Mouse (Mus musculus): ENCODE results near the gene Pla2g12a. TPM values are rescaled to one million over a fixed set of nuclear protein-coding genes. Genes with fewer than 3 reads are reported as not detected.

The Pla2g12a gene
- polyA plus RNA-seq (2017; shearing (Covaris generic)), result 10 to 100 TPM; 15.8 to 20.6 TPM

DNA sequence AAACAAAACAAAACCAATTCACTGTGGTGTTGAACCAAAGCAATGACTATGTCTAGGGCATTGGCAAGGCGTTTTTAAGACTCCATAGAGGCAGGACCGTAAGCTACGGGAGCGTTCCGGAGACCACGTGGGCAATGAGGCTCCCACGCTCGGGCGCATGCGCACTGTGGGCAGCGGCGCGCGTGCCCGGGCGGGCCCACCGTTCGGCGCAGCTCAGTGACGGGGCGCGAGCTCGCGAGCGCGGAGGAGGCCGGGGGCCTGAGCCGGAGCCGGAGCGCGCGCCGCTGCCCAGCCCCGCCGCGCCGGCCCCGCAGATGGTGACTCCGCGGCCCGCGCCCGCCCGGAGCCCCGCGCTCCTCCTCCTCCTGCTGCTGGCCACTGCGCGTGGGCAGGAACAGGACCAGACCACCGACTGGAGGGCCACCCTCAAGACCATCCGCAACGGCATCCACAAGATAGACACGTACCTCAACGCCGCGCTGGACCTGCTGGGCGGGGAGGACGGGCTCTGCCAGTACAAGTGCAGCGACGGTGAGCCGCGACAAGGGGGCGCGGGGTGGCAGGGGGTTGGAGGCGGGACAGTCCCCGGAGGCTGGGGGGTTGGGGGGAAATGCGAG is at the start of gene Pla2g12a:
Gene Pla2g12a (plus strand): TSS at position 202 of the 617 bp plus-strand sequence.

DNA sequence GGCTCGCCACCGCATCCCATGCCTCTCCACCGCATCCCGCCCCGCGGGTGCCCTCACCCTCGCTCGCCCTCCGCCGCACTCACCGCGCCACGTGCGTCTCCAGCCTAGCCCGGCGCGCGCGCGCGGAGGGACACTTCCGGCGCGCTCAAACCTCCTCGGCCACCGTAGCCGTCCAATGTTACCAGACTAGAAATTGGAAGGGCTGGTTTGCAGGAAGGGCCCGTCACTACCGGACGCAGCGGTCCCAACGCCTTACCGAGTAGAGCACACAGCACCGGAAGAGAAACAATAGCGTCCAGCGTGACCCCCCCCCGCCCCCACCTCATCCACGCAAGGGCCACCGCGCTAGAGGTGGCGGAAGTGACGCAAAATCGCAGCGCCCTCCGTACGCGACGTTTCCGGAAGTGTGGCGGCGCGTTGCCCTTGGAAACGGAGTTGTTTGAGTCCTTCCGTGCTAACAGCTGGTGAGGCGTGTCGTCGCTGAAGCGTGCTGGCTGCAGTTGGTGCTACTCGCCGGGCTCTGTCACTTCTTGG is 47.3 kb upstream of the Pla2g12a start, which contains the start of gene Gar1:
Gene Gar1 (minus strand): TSS at position 362 of the 534 bp plus-strand sequence.

DNA sequence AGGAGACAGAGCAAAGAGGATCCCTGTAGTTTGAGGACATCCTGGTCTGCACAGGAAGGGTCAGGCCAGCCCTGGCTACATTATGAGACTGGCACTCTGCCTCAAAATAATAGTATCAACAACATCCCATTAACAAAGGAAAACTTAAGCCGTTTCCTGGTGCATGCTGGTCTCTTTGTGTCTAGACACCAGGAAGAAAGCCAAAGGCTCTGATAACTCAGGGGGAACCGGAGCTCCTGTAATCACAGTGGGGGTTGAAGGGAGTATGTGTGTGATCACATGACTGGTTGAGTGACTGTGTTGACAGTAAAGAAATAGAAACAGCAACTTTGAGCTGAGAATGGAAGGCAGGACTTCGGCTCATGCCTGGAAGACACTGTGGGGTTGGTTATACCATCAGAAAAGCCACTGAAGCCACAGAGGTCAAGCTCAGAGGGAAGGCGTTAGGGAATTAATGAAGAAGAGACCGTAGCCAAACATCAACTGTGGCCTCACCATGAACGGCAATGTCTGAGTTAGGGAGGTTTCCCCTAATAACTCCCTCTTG is 42.9 kb upstream of the Pla2g12a start, which contains the start of gene Cfi:
Gene Cfi (plus strand): TSS at position 497 of the 547 bp plus-strand sequence.

DNA sequence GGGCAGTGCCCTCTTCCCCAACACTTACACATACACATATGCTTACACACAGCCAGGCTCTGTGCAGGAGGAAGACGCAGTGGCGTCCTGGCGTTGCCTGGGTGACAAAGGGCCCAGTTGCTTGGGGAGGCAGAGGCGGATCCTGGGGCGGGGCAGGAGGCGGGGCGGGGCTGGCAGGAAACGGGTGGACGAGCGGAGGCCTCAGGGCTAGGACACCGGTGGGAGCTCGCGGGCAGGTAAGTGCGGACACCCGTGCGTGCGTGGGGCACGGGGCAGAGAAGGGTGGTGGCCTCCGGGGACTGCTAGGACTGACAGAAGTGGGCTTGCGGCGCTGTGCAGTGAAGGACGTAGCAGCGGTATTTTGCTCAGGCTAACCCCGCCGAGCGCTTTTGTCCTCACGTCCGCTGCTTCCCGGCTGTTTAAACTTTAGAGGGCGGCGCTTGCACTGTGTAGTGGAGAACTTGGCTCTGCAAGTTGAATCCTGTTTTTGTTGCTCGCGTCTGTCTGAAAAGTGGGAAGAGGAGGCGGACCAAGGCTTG is 22.9 kb downstream of the Pla2g12a start, which contains the start of gene Casp6:
Gene Casp6 (plus strand): TSS at position 155 of the 539 bp plus-strand sequence.

Other genes with a start within 250 kb of the Pla2g12a start
- gene Egf, start 123.3 kb upstream of the Pla2g12a start, polyA plus RNA-seq (2017; shearing (Covaris generic)), result 1 to 10 TPM; 2.2 to 7.5 TPM
- not detected for gene Lrit3, start 74.6 kb upstream of the Pla2g12a start, polyA plus RNA-seq (2017; shearing (Covaris generic))
- under 1 TPM in 1 of 2 experiments, not detected in 1; 0.10 TPM for gene Rrh, start 56.0 kb upstream of the Pla2g12a start, polyA plus RNA-seq (2017; shearing (Covaris generic))
- 100 to 1,000 TPM; 104 to 118 TPM for gene Gar1, start 47.2 kb upstream of the Pla2g12a start, polyA plus RNA-seq (2017; shearing (Covaris generic))
- gene Cfi, start 42.7 kb upstream of the Pla2g12a start, polyA plus RNA-seq (2017; shearing (Covaris generic)), result 1 to 10 TPM in 1 of 2 experiments, not detected in 1; 1.0 TPM
- 10 to 100 TPM; 59.1 to 62.6 TPM for gene Casp6, start 22.8 kb downstream of the Pla2g12a start, polyA plus RNA-seq (2017; shearing (Covaris generic))
- gene Mcub, start 91.6 kb downstream of the Pla2g12a start, polyA plus RNA-seq (2017; shearing (Covaris generic)), result 10 to 100 TPM; 27.9 to 38.0 TPM
- 10 to 100 TPM; 50.3 to 70.3 TPM for gene Sec24b, start 182.9 kb downstream of the Pla2g12a start, polyA plus RNA-seq (2017; shearing (Covaris generic))

All from inflammation-experienced regulatory T-cells (primary cell).